Mouse (Mus musculus) stomach, embryonic 14.5 days (tissue): ENCODE measurements around the gene Fmnl3. TPM values are rescaled to one million over a fixed set of nuclear protein-coding genes. Genes with fewer than 3 reads are reported as not detected.

ENCODE experiments used
- ATAC-seq: fragments of 200-750 bp; cut with Nextera tagmentation; 2 replicates; pipeline ENCODE4 v1.8.0; 2017; ENCODE audit warnings: low read depth, moderate TSS enrichment; ENCODE audit not compliant: insufficient number of reproducible peaks, insufficient read depth, low FRiP score
- H3K27ac ChIP-seq: fragments of 300-500 bp; sonication (generic); 2 replicates; pipeline ENCODE4 v1.5.1; 2014; ENCODE audit warnings: mild to moderate bottlenecking, low read length, moderate library complexity, mixed read lengths
- H3K27me3 ChIP-seq: fragments of 300-500 bp; sonication (generic); 2 replicates; pipeline ENCODE4 v1.6.1; 2014; ENCODE audit warnings: low read length, control low read depth, mixed read lengths; ENCODE audit not compliant: control insufficient read depth, insufficient read depth
- H3K36me3 ChIP-seq: fragments of 300-500 bp; sonication (generic); 2 replicates; pipeline ENCODE4 v1.6.1; 2014; ENCODE audit warnings: mild to moderate bottlenecking, control low read depth, low read length, moderate library complexity, mixed read lengths; ENCODE audit not compliant: control insufficient read depth, insufficient read depth
- H3K4me1 ChIP-seq: fragments of 300-500 bp; sonication (generic); 2 replicates; pipeline ENCODE4 v1.6.1; 2014; ENCODE audit warnings: low read length, control low read depth, mixed read lengths; ENCODE audit not compliant: control insufficient read depth, insufficient read depth
- H3K4me2 ChIP-seq: fragments of 300-500 bp; sonication (generic); replicated peaks from 2 replicates; pipeline ENCODE4 v1.6.1; 2014; ENCODE audit warnings: low read depth, low read length, control low read depth
- H3K4me3 ChIP-seq: fragments of 300-500 bp; sonication (generic); 2 replicates; pipeline ENCODE4 v1.5.1; 2014; ENCODE audit warnings: low read depth, low read length, control low read depth
- H3K9ac ChIP-seq: fragments of 300-500 bp; sonication (generic); replicated peaks from 2 replicates; pipeline ENCODE4 v1.6.1; 2014; ENCODE audit warnings: low read depth, mild to moderate bottlenecking, control low read depth, low read length, moderate library complexity, mixed read lengths
- H3K9me3 ChIP-seq: fragments of 300-500 bp; sonication (generic); 2 replicates; pipeline ENCODE4 v1.6.1; 2016; ENCODE audit warnings: low read depth, low read length, control low read depth; ENCODE audit not compliant: control insufficient read depth
- WGBS: fragments of 180-500 bp; shearing (Covaris S2); extraction: QIAGEN DNeasy Blood & Tissue Kit; methylation state at CpG from one replicate; pipeline ENCODE4 v1.1.7; 2014; 5-methylcytosine and 5-hydroxymethylcytosine counted together
- polyA plus RNA-seq: library from polyadenylated mRNA; unstranded; fragments of >200 nt; fragmentation: Nextera tagmentation; extraction: Ambion mirVana; gene quantifications from 2 replicates; pipeline ENCODE4 v1.2.1, GENCODE M21; 2014

Fmnl3 gene
- polyA plus RNA-seq, 1 experiment from 2014 or later: 23.1 TPM

- Histone ChIP-seq H3K4me2 (no peak overlapping the region), H3K27me3 (no peaks in the 10 kb centered on the region), H3K4me3 (no peak overlapping the region), H3K27ac (no peak overlapping the region), H3K9me3 (no peaks in the 10 kb centered on the region; the same call in 1 of the 2 replicates), H3K36me3 (no peaks in the 10 kb centered on the region), H3K9ac (no peak overlapping the region), H3K4me1 (no peaks in the 10 kb centered on the region)
- 86% methylated on average over 5 of the region's 5 CpGs for WGBS
- no peak for ATAC-seq
Observed at GRCm38 (mm10) chr15:99376240-99376639, 6.0 kb upstream of the Fmnl3 start.

DNA sequence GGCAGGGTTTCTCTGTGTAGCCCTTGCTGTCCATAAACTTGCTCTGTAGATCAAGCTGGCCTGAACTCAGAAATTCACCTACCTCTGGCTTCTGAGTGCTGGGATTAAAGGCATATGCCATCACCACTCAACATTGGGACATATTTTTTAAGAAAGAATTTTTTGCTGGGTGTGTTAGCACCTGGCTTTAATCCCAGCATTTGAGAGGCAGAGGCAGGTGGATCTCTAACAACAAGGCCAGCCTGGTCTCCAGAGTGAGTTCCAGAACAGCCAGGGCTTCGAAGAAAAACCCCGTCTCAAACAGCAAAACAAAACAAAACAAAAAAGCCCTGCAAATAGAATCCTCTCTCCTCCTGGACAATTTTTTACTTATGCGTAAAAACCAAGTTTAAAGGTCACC, 5.3 kb upstream of the Fmnl3 start:
- no peak overlapping the region for H3K4me2 ChIP-seq
- no peak overlapping the region for H3K4me3 ChIP-seq
- no peak overlapping the region for H3K9ac ChIP-seq
- WGBS: 88% methylated on average over 3 of the region's 3 CpGs
- ATAC-seq: no peak
- no peaks in the 10 kb centered on the region for H3K36me3 ChIP-seq
- no peaks in the 10 kb centered on the region for H3K27me3 ChIP-seq
- no peak overlapping the region for H3K27ac ChIP-seq
- no peaks in the 10 kb centered on the region for H3K4me1 ChIP-seq
- H3K9me3 ChIP-seq: no peaks in the 10 kb centered on the region; the same call in 1 of the 2 replicates

GRCm38 (mm10) chr15:99375036-99375435, 4.8 kb upstream of the Fmnl3 start:
- Histone ChIP-seq H3K9me3 (no peaks in the 10 kb centered on the region; the same call in 1 of the 2 replicates), H3K4me3 (no peak overlapping the region), H3K27ac (no peak overlapping the region), H3K9ac (no peak overlapping the region), H3K36me3 (no peaks in the 10 kb centered on the region), H3K27me3 (no peaks in the 10 kb centered on the region), H3K4me1 (no peaks in the 10 kb centered on the region), H3K4me2 (no peak overlapping the region)
- 90% methylated on average over 5 of the region's 5 CpGs for WGBS
- ATAC-seq: no peak

DNA sequence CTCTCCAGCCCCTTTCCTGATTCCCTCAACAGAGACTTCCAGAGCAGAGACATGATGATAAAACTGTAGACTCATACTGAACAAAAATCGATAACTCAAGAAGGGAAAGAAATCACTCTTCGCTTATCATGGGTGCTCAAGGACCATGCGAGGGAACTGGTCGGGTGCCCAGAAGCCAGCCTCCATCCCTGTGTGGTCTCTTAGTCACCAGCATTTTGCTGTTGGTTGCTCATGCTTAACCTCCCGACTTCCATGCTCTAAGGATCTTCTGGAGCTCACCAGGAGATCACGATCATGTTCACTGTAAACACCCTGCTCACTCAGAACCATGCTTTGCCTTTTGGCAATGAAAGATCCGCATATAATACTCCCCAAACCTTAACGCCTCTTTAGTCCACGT, 2.5 kb upstream of the Fmnl3 start:
- WGBS: 70% methylated on average over 9 of the region's 9 CpGs
- ATAC-seq: no peak

DNA sequence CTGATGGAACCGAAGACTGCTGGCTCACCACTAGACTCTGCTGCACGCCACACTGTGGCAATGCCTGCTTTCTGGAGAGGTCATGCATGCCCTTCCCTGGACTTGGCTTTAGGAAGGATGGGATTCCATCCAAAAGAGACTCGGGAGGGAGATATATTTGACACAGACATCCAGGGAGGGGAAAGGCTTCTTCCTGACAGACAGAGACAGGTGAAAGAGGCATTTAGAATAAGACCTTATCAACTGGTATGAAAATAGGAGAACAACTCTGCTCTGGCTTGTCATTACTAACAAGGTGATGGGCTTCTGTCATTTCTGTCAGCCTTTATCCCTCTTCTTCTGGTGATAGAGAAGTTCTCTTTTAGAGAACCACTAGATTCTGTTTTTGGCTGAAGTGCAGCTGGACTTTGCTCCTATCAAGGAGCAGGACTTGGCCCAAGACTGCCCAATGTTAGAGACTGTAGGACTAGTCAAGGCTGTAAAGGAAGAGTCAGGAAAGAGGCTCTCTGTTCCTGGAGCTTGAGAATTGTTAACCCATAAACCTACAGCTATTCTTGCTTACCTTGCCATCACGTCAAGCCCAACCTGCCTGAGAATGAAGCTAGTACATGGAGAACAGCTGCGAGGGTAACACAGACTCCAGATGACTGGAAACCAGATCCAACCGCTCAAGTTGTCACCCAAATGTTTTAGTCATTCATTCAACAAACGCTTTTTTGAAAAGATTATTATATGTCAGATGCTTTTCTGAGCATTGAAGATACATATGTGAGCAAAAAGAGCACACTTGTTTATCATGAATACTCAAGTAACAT, 1.5 kb upstream of the Fmnl3 start:
- Histone ChIP-seq H3K4me3 (no peak overlapping the region), H3K4me2 (no peak overlapping the region), H3K27me3 (no peaks in the 10 kb centered on the region), H3K9me3 (no peaks in the 10 kb centered on the region), H3K27ac (no peak overlapping the region), H3K36me3 (no peaks in the 10 kb centered on the region), H3K9ac (no peak overlapping the region), H3K4me1 (peaks cover 16% of the 10 kb centered on the region)
- ATAC-seq: no peak
- WGBS: 90% methylated on average over 7 of the region's 7 CpGs

More for the DNA sequence above, 2.5 kb upstream of the Fmnl3 start:
- Histone ChIP-seq H3K4me1 (peaks cover 16% of the 10 kb centered on the region), H3K27me3 (no peaks in the 10 kb centered on the region), H3K9me3 (no peaks in the 10 kb centered on the region), H3K27ac (no peak overlapping the region), H3K9ac (no peak overlapping the region), H3K4me3 (no peak overlapping the region), H3K4me2 (no peak overlapping the region), H3K36me3 (no peaks in the 10 kb centered on the region)

DNA sequence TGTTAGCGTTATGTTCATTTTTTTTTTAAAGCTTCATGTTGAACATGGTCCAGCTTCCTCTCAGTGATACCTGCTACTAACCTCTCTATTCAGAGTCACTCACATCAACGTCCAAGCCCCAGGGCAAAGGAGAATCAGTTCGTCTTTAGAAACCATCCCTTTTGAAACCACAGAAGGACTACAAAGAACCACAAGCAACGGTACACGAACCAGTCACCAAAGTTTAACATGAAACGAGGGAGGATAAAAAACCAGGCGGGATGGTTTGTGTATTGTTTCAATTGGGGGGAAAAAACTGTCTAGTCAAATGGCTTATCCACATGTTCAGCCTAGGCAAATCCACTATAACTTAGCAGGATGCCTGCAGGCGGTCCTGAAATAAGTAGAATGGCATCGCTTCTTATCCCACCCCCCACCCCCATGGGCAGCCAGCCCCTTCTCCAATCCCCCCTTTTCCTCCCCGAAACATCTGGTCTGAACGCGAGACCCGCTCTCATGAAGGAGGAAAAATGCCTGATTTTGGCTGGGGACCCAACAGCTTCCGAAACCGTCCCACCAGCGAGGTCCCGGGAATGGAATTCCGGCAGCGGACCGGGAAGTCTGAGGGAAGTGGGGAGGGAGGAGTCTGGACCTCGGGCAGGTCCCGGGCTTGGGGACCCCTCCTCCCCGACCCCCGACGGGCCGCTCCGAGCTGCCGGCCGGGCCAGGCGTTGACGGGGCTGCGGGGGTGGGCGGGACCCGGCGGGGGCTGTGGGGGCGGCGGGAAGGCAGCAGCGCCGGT, 701 bp downstream of the Fmnl3 start:
- H3K4me1 ChIP-seq: peaks cover 16% of the 10 kb centered on the region
- H3K27me3 ChIP-seq: no peaks in the 10 kb centered on the region
- 1% methylated on average over 38 of the region's 39 CpGs for WGBS
- H3K36me3 ChIP-seq: no peaks in the 10 kb centered on the region
- H3K9me3 ChIP-seq: no peaks in the 10 kb centered on the region
- peak overlapping the region; percentile 82 for H3K4me3 ChIP-seq
- H3K4me2 ChIP-seq: peak overlapping the region; percentile 75
- ATAC-seq: no peak; the same call in 1 of the 2 replicates
- H3K27ac ChIP-seq: peak overlapping the region; percentile 93
- H3K9ac ChIP-seq: peak overlapping the region; percentile 78

DNA sequence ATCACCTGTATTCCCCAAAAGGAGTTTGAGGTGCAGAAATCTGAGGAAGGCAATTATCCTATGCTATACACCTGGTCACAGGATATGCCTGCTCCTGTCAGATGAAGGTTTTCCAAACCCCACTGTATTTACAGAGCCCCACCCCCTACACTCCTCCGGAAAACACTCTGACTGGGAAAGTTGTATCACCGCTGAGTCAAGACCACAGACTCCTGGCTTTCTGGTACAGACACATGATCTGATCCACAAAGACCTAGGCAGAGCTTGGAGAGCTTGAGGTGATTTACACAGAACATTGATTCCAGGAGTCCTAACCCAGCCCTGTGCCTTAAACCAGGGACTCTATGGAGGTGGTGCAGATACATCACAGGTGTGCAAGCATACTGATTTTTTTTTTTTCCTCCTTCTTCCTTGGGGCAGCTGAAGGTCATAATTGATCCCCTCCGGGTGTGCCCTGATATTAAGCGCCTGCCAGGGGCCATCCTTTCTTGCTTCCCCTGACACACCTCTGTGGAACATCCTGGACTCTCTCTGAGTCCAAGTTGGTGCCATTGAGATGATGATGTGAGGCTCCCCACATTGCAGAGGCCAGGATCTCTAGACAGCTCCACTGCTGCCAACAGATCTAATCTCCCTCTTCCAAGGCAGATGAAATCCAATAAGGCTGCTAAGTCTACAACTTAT, 1.6 kb downstream of the Fmnl3 start:
- Histone ChIP-seq H3K4me1 (peaks cover 20% of the 10 kb centered on the region), H3K36me3 (no peaks in the 10 kb centered on the region), H3K9me3 (no peaks in the 10 kb centered on the region), H3K27me3 (no peaks in the 10 kb centered on the region), H3K9ac (no peak overlapping the region; the same call in 1 of the 2 replicates), H3K4me3 (peak overlapping the region; percentile 82), H3K4me2 (peak overlapping the region; percentile 75), H3K27ac (no peak overlapping the region)
- no peak for ATAC-seq
- 39% methylated on average over 4 of the region's 4 CpGs for WGBS

DNA sequence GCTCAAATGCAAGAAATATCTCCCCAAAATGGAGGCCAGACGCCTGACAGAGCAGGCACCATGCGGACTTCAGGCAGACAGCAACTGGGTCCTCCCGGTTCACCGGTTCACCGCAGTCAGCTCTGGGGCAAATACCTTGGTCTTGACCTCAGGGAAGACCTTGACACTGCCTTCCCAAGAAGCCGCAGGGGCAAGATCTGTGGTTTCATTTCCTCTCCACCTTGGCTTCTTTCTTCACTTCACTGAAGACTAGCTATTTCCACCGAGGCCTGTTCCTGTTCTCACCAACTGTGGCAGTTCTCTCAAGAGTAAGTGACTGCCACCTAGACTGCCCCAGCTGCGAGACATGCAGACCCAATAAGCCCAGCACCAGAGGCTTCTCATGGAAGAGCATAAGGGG, 5.4 kb downstream of the Fmnl3 start:
- Histone ChIP-seq H3K27ac (no peak overlapping the region), H3K4me2 (no peak overlapping the region), H3K4me1 (peaks cover 20% of the 10 kb centered on the region), H3K9me3 (no peaks in the 10 kb centered on the region), H3K27me3 (no peaks in the 10 kb centered on the region), H3K9ac (no peak overlapping the region), H3K4me3 (no peak overlapping the region), H3K36me3 (no peaks in the 10 kb centered on the region)
- WGBS: 69% methylated on average over 8 of the region's 8 CpGs
- ATAC-seq: no peak
